Mouse (Mus musculus): Measurements from ENCODE around the gene Lsg1. TPM values are rescaled to one million over a fixed set of nuclear protein-coding genes. Genes with fewer than 3 reads are reported as not detected.

Gene Lsg1
- polyA plus RNA-seq, 1 experiment = 5.5 TPM

DNA sequence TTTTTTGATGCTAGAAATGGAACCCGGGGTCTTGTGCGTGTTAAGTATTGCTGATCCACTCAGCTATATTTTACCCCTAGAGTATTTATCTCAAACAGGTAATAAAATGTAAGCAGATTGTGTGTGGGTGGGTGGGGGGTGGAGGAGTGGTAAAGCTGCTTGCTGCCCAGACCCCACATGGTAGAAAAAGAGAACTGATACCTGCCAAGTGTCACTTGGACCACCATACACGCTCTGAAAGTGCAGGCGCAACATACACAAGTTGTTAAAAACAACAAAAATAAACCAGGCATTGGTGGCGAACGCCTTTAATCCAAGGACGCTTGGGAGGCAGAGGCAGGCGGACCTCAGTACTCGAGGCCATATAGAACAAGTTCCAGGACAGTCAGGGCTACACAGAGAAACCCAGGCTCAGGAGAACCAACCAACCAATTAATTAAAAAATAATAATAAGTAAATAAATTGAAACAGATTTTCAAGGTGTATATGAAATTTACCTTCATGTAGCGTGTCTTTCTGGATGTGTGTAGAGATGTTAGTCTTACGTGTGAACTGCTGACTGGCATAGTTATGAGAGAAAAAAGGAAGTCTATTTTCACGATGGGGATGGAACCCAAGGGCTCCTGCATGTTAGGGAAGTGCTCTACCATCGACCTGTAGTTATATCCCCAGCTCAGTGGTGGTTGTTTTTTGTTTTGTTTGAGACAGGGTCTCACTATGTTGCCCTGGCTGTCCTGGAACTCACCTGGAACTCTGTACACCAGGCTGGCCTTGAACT is 75.6 kb downstream of the Lsg1 start:
- Histone ChIP-seq H3K27me3 (ENCODE audit: control insufficient read depth, insufficient read depth, low read length) (no peaks in the 10 kb centered on the region), H3K4me1 (ENCODE audit: control insufficient read depth, insufficient read depth, insufficient read length, low read length) (peaks cover 10% of the 10 kb centered on the region; the same call in 1 of the 2 replicates), H3K27ac (ENCODE audit: insufficient read depth, low read depth, low read length) (no peak overlapping the region), H3K36me3 (ENCODE audit: control insufficient read depth, insufficient read depth, low read length) (no peaks in the 10 kb centered on the region), H3K4me3 (ENCODE audit: low read depth, low read length) (no peak overlapping the region; the same call in 1 of the 2 replicates)
- WGBS = 79% methylated on average over 13 of the region's 13 CpGs
- TF ChIP-seq CTCF (IDR thresholded peaks at IDR 0.05; ENCODE audit: extremely low read depth, insufficient read length, insufficient replicate concordance, low read depth, low read length) (no peak), POLR2A (IDR thresholded peaks at IDR 0.05; ENCODE audit: low read depth, low read length) (no peak)

DNA sequence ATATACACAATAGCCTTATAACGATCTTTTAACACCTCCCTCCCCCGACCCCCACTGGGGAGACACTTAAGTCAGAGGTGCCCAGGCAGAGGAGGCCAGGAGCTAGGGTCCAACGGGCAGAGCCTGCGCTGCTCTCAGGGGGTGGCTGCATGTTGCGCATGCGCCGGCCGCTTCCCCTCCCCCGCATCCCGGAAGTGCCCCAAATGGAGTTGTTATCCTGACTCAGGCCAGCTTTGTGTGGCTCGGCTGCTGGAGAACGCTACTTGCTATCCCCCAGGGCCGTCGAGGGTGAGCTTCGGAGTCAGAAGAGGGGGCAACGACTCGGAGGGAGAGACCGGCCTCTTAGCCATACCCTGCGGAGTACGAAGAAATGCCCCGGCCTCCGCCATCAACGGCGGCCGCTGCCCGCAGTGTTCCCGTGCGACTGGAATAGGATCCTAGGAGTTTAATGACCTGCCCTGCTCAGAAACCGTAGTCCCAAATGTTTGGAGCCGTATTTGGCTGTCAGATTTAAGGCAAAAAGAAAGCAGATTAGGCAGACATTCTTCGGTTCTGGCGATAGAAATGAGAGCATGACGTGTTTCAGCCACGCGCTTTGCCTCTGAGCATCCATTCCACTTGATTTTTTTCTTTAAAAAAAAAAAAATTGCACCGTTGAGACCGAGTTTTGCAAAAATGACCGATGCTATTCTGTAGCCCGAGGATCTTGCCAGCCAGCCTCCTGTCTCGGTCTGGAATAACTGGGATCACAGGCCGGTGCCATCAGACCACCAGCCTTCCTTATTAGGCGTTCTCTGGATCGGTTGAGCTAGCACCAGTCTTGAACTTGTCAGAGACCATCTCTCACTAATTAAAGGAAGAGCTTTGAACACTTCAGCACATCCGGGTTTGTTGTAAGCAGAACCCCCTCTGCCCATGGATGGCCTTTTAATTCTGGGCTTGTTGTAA is 76.6 kb downstream of the Lsg1 start:
- Histone ChIP-seq H3K27ac (ENCODE audit: insufficient read depth, low read depth, low read length) (peak overlapping the region; percentile 74), H3K4me1 (ENCODE audit: control insufficient read depth, insufficient read depth, insufficient read length, low read length) (peaks cover 10% of the 10 kb centered on the region; the same call in 1 of the 2 replicates), H3K36me3 (ENCODE audit: control insufficient read depth, insufficient read depth, low read length) (no peaks in the 10 kb centered on the region), H3K4me3 (ENCODE audit: low read depth, low read length) (peak overlapping the region; percentile 75), H3K27me3 (ENCODE audit: control insufficient read depth, insufficient read depth, low read length) (no peaks in the 10 kb centered on the region)
- 3% methylated on average over 44 of the region's 44 CpGs for WGBS
- TF ChIP-seq POLR2A (IDR thresholded peaks at IDR 0.05; ENCODE audit: low read depth, low read length) = peak; percentile 75; the same call in 1 of the 2 replicates
- no peak for TF ChIP-seq CTCF (IDR thresholded peaks at IDR 0.05; ENCODE audit: extremely low read depth, insufficient read length, insufficient replicate concordance, low read depth, low read length)

Other genes starting within 250 kb of the Lsg1 start
- gene Atp13a3, start 181.6 kb downstream of the Lsg1 start, polyA plus RNA-seq (2012; rRNA removed) = 7.4 and 22.8 TPM in 2 replicates
- gene Tmem44, start 36.8 kb downstream of the Lsg1 start, polyA plus RNA-seq (2012; rRNA removed) = 1.2 and 3.0 TPM in 2 replicates
- gene Fam43a, start 12.1 kb upstream of the Lsg1 start, polyA plus RNA-seq (2012; rRNA removed) = 9.8 and 11.7 TPM in 2 replicates